Mouse (Mus musculus) thymus, adult 2 months (tissue): ENCODE results near the gene Mtrr. TPM values are rescaled to one million over a fixed set of nuclear protein-coding genes. Genes with fewer than 3 reads are reported as not detected.

Experiments used
- DNase-seq: peaks from one replicate; pipeline ENCODE4 v3.0.0; 2021
- H3K27ac ChIP-seq: fragments of 200-500 bp; 2 replicates; pipeline ENCODE4 v1.5.1; 2012; ENCODE audit warnings: low read length, control low read depth; ENCODE audit not compliant: control insufficient read depth, insufficient read depth
- H3K27me3 ChIP-seq: fragments of 200-500 bp; 2 replicates; pipeline ENCODE4 v1.6.1; 2012; ENCODE audit warnings: mild to moderate bottlenecking, low read length, moderate library complexity, mixed read lengths; ENCODE audit not compliant: control insufficient read depth, insufficient read depth
- H3K36me3 ChIP-seq: fragments of 200-500 bp; 2 replicates; pipeline ENCODE4 v1.6.1; 2012; ENCODE audit warnings: mild to moderate bottlenecking, low read length, moderate library complexity; ENCODE audit not compliant: control insufficient read depth, insufficient read depth
- H3K4me1 ChIP-seq: fragments of 200-500 bp; replicated peaks from 2 replicates; pipeline ENCODE4 v1.6.1; 2012; ENCODE audit warnings: low read length; ENCODE audit not compliant: control insufficient read depth, insufficient read depth
- H3K4me3 ChIP-seq: fragments of 200-500 bp; 2 replicates; pipeline ENCODE4 v1.5.1; 2012; ENCODE audit warnings: mild to moderate bottlenecking, low read length, control low read depth, moderate library complexity; ENCODE audit not compliant: control insufficient read depth, insufficient read depth
- CTCF ChIP-seq: fragments of 200-500 bp; IDR thresholded peaks from 2 replicates; pipeline ENCODE4 v1.5.1; 2012; ENCODE audit warnings: mild to moderate bottlenecking, control low read depth, low read length, moderate library complexity, borderline replicate concordance; ENCODE audit not compliant: control insufficient read depth, poor library complexity, insufficient read depth; ENCODE audit errors: extremely low read depth
- POLR2A ChIP-seq: fragments of 200-500 bp; IDR thresholded peaks from 2 replicates; pipeline ENCODE4 v1.6.1; 2012; ENCODE audit warnings: mild to moderate bottlenecking, low read length, control low read depth, moderate library complexity; ENCODE audit not compliant: control insufficient read depth, poor library complexity, insufficient read depth; ENCODE audit errors: extremely low read depth
- WGBS: fragments of 180-500 bp; shearing (Covaris S2); methylation state at CpG from one replicate; pipeline ENCODE4 v1.1.7; 2018; 5-methylcytosine and 5-hydroxymethylcytosine counted together
- polyA plus RNA-seq: library from polyadenylated mRNA; depleted of rRNA; stranded (reverse); fragments of >200 nt; gene quantifications from 2 replicates; pipeline ENCODE4 v1.2.3, GENCODE M21; 2012; rRNA removed

Gene Mtrr
- polyA plus RNA-seq, result 13.0 and 15.3 TPM in 2 replicates

GRCm38 (mm10) chr13:68581747-68582516 is at the start of gene Mtrr, which contains the start of gene Fastkd3:
Gene Mtrr (minus strand): TSS chr13:68582149.
Gene Fastkd3 (plus strand): TSS chr13:68582234.
- H3K27me3 ChIP-seq, result no peaks in the 10 kb centered on the region
- H3K4me3 ChIP-seq, result peak within 1 kb of the TSS; percentile 71
- H3K36me3 ChIP-seq, result peaks cover 7% of the 10 kb centered on the region; the same call in 1 of the 2 replicates
- peak within 1 kb of the TSS; percentile 5; the same call in 1 of the 2 replicates for H3K27ac ChIP-seq
- no peaks in the 10 kb centered on the region; the same call in 1 of the 2 replicates for H3K4me1 ChIP-seq
- WGBS, result under 1% methylated on average over 81 of the region's 81 CpGs
- DNase-seq, result peak; percentile 95
- TF ChIP-seq CTCF (peak; percentile 63; the same call in 1 of the 2 replicates), POLR2A (peak; percentile 81)

GRCm38 (mm10) chr13:68627041-68627440 is 45.1 kb upstream of the Mtrr start:
- H3K27me3 ChIP-seq, result no peaks in the 10 kb centered on the region
- no peak for DNase-seq
- 88% methylated on average over 3 of the region's 3 CpGs for WGBS
- H3K27ac ChIP-seq, result no peak overlapping the region
- no peaks in the 10 kb centered on the region for H3K4me1 ChIP-seq
- TF ChIP-seq CTCF (no peak), POLR2A (no peak)
- no peak overlapping the region for H3K4me3 ChIP-seq
- H3K36me3 ChIP-seq, result no peaks in the 10 kb centered on the region

GRCm38 (mm10) chr13:68622792-68623191 is 40.8 kb upstream of the Mtrr start:
- Histone ChIP-seq H3K27ac (no peak overlapping the region), H3K4me1 (no peaks in the 10 kb centered on the region), H3K36me3 (no peaks in the 10 kb centered on the region), H3K4me3 (no peak overlapping the region), H3K27me3 (no peaks in the 10 kb centered on the region)
- DNase-seq, result no peak
- TF ChIP-seq CTCF (no peak), POLR2A (no peak)
- 61% methylated on average over 6 of the region's 6 CpGs for WGBS

- Histone ChIP-seq H3K4me1 (no peaks in the 10 kb centered on the region), H3K4me3 (no peak overlapping the region), H3K36me3 (no peaks in the 10 kb centered on the region), H3K27me3 (no peaks in the 10 kb centered on the region), H3K27ac (no peak overlapping the region)
- TF ChIP-seq POLR2A, result no peak
- TF ChIP-seq CTCF, result no peak
- DNase-seq, result no peak
- 54% methylated on average over 21 of the region's 21 CpGs for WGBS
Observed at GRCm38 (mm10) chr13:68607652-68608405, 25.9 kb upstream of the Mtrr start.

GRCm38 (mm10) chr13:68605689-68606126 is 23.8 kb upstream of the Mtrr start:
- TF ChIP-seq CTCF (no peak), POLR2A (no peak)
- Histone ChIP-seq H3K4me3 (no peak overlapping the region), H3K36me3 (no peaks in the 10 kb centered on the region), H3K27me3 (no peaks in the 10 kb centered on the region), H3K27ac (no peak overlapping the region), H3K4me1 (no peaks in the 10 kb centered on the region)
- no peak for DNase-seq
- 6% methylated on average over 11 of the region's 11 CpGs for WGBS

- Histone ChIP-seq H3K4me1 (no peaks in the 10 kb centered on the region), H3K27ac (no peak overlapping the region), H3K36me3 (no peaks in the 10 kb centered on the region), H3K27me3 (no peaks in the 10 kb centered on the region), H3K4me3 (no peak overlapping the region)
- no peak for DNase-seq
- TF ChIP-seq CTCF, result no peak
- TF ChIP-seq POLR2A, result no peak
- 82% methylated on average over 6 of the region's 6 CpGs for WGBS
Observed at GRCm38 (mm10) chr13:68603085-68603484, 21.1 kb upstream of the Mtrr start.

- H3K4me3 ChIP-seq, result no peak overlapping the region
- no peak for TF ChIP-seq CTCF
- no peak for TF ChIP-seq POLR2A
- DNase-seq, result no peak
- H3K36me3 ChIP-seq, result no peaks in the 10 kb centered on the region
- H3K4me1 ChIP-seq, result no peaks in the 10 kb centered on the region
- H3K27me3 ChIP-seq, result no peaks in the 10 kb centered on the region; the same call in 1 of the 2 replicates
- WGBS, result 28% methylated on average over 6 of the region's 6 CpGs
- H3K27ac ChIP-seq, result no peak overlapping the region
Observed at GRCm38 (mm10) chr13:68601184-68601583, 19.2 kb upstream of the Mtrr start.
